Mouse (Mus musculus) lung, adult 18-20 months (tissue): ENCODE results near the gene Rbm26.

Source experiments
- DNase-seq, 2 experiments: peaks; one replicate each; pipeline ENCODE4 v3.0.0; 2022; ENCODE audit warnings: mixed read lengths in 2 of 2

Rbm26 gene

GRCm38 (mm10) chr14:105177238-105177693 lies at the start of gene Rbm26:
Gene Rbm26, minus strand, starts transcription at chr14:105177327.
- peak; percentile 96 to 98 for DNase-seq

GRCm38 (mm10) chr14:105225790-105226189 lies 48.7 kb upstream of the Rbm26 start:
- DNase-seq, result no peak

GRCm38 (mm10) chr14:105222240-105222639 lies 45.1 kb upstream of the Rbm26 start:
- no peak for DNase-seq

- no peak for DNase-seq
Measured at GRCm38 (mm10) chr14:105219525-105220376, 42.6 kb upstream of the Rbm26 start.

GRCm38 (mm10) chr14:105198401-105198800 lies 21.3 kb upstream of the Rbm26 start:
- DNase-seq, result peak; percentile 25 to 45

- no peak for DNase-seq
Measured at GRCm38 (mm10) chr14:105194682-105195081, 17.6 kb upstream of the Rbm26 start.

GRCm38 (mm10) chr14:105184866-105185265 lies 7.7 kb upstream of the Rbm26 start:
- no peak for DNase-seq

- no peak for DNase-seq
Measured at GRCm38 (mm10) chr14:105182786-105183185, 5.7 kb upstream of the Rbm26 start.

GRCm38 (mm10) chr14:105179733-105180132 lies 2.6 kb upstream of the Rbm26 start:
- no peak for DNase-seq

- DNase-seq, result no peak
Measured at GRCm38 (mm10) chr14:105178996-105179395, 1.9 kb upstream of the Rbm26 start.

GRCm38 (mm10) chr14:105176381-105177168 lies 552 bp downstream of the Rbm26 start:
- DNase-seq, result peak; percentile 15 to 20

GRCm38 (mm10) chr14:105167181-105167580 lies 9.9 kb downstream of the Rbm26 start:
- no peak for DNase-seq

GRCm38 (mm10) chr14:105164793-105165192 lies 12.3 kb downstream of the Rbm26 start:
- DNase-seq, result no peak

- DNase-seq, result no peak
Measured at GRCm38 (mm10) chr14:105161334-105161733, 15.8 kb downstream of the Rbm26 start.

GRCm38 (mm10) chr14:105158526-105158925 lies 18.6 kb downstream of the Rbm26 start:
- no peak for DNase-seq

GRCm38 (mm10) chr14:105134076-105134475 lies 43.1 kb downstream of the Rbm26 start:
- no peak for DNase-seq

- DNase-seq, result no peak
Measured at GRCm38 (mm10) chr14:105127715-105128385, 49.3 kb downstream of the Rbm26 start.

- no peak for DNase-seq
Measured at GRCm38 (mm10) chr14:105124513-105124912, 52.6 kb downstream of the Rbm26 start.

GRCm38 (mm10) chr14:105115402-105115801 lies 61.7 kb downstream of the Rbm26 start:
- no peak for DNase-seq

- DNase-seq, result no peak
Measured at GRCm38 (mm10) chr14:105106252-105106651, 70.9 kb downstream of the Rbm26 start.

- no peak for DNase-seq
Measured at GRCm38 (mm10) chr14:105098861-105099260, 78.3 kb downstream of the Rbm26 start.

- DNase-seq, result no peak
Measured at GRCm38 (mm10) chr14:105096221-105096620, 80.9 kb downstream of the Rbm26 start.

GRCm38 (mm10) chr14:105087001-105087400 lies 90.1 kb downstream of the Rbm26 start:
- no peak for DNase-seq
